8 mouse cellular contexts compared by ENCODE assay signal in the genomic region with DNA sequence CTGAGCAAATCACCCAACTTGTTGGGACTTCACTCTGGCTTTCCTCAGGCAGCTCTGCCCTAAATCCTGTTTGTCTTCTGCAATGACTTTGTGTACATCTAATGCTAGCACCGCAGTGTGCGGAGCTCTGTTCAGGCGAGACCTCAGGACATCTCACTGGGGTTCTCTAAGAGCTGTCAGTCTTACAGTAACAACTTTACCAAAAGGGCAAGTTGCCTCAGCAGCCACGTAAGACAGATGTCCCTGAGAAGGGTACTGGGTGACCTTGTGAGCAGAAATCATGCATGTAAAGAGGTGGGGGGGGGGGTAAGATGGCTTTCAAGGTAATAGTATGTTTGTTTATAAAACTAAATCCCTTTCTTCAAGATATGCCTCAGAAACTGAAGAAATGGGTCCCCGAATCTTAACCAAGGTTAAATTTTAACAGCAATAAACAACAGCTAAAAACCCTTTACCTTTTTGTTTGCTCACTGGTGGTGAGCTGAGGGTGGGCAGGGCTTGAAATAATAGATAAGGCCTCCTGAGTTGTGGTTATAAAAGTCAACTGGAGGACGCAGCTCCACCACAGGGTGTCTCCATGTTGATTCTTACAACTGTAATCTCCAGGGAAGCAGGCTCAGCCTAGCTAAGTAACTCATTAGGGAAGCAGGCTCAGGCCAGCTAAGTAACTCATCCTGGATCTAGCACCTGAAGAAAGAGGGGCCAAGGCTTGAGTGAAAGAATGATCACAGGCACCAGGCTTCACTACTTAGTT. TPM values are rescaled to one million over a fixed set of nuclear protein-coding genes. Genes with fewer than 3 reads are reported as not detected.
DNase-seq lines count a peak whose midpoint lies in the region; ATAC-seq and TF ChIP-seq lines count a peak whose summit lies in the region.

No protein-coding gene starts in this region.

- peaks cover 44% of the 10 kb centered on the region for H3K4me1 ChIP-seq in heart, embryonic 12.5 days (replicated peaks)
- H3K4me1 ChIP-seq in lung, postnatal 0 days (ENCODE audit: insufficient read depth, low read depth, low read length): peaks cover 10% of the 10 kb centered on the region; the same call in 1 of the 2 replicates
- H3K4me1 ChIP-seq in hindbrain, embryonic 15.5 days (replicated peaks): peaks cover 14% of the 10 kb centered on the region
- peaks cover 22% of the 10 kb centered on the region for H3K4me1 ChIP-seq in small intestine, adult 2 months (ENCODE audit: control insufficient read depth, insufficient read depth, insufficient read length, low read length)

- TF ChIP-seq EP300 in lung, postnatal 0 days (IDR thresholded peaks at IDR 0.05): no peak

- peak overlapping the region; percentile 31 for H3K27ac ChIP-seq in heart, embryonic 12.5 days (ENCODE audit: poor library complexity, severe bottlenecking)
- no peak overlapping the region for H3K27ac ChIP-seq in lung, postnatal 0 days (ENCODE audit: low read length)
- H3K27ac ChIP-seq in hindbrain, embryonic 15.5 days (replicated peaks): peak overlapping the region; percentile 56
- peak overlapping the region; percentile 65 for H3K27ac ChIP-seq in small intestine, adult 2 months (ENCODE audit: insufficient read depth, low read depth, low read length)

- H3K9ac ChIP-seq in heart, embryonic 12.5 days: no peak overlapping the region
- H3K9ac ChIP-seq in lung, postnatal 0 days (replicated peaks; ENCODE audit: low read depth): no peak overlapping the region
- H3K9ac ChIP-seq in hindbrain, embryonic 15.5 days: no peak overlapping the region

- no peak for ATAC-seq in heart, embryonic 12.5 days (ENCODE audit: insufficient number of reproducible peaks, low FRiP score)
- ATAC-seq in lung, postnatal 0 days: peak; percentile 47
- ATAC-seq in hindbrain, embryonic 15.5 days (ENCODE audit: low FRiP score, low read depth): no peak

- no peak overlapping the region for H3K4me3 ChIP-seq in heart, embryonic 12.5 days
- no peak overlapping the region for H3K4me3 ChIP-seq in lung, postnatal 0 days (ENCODE audit: low read depth, low read length)
- H3K4me3 ChIP-seq in hindbrain, embryonic 15.5 days: no peak overlapping the region
- no peak overlapping the region for H3K4me3 ChIP-seq in small intestine, adult 2 months (ENCODE audit: low read depth, low read length)

- peaks cover 12% of the 10 kb centered on the region for H3K36me3 ChIP-seq in heart, embryonic 12.5 days
- no peaks in the 10 kb centered on the region; the same call in 1 of the 2 replicates for H3K36me3 ChIP-seq in lung, postnatal 0 days (ENCODE audit: insufficient read depth, low read length)
- H3K36me3 ChIP-seq in hindbrain, embryonic 15.5 days: no peaks in the 10 kb centered on the region
- H3K36me3 ChIP-seq in small intestine, adult 2 months (ENCODE audit: control insufficient read depth, insufficient read depth, low read length): peaks cover 13% of the 10 kb centered on the region; the same call in 1 of the 2 replicates

- intact Hi-C loops in heart, postnatal 10 days (cut with DNase I): no loop called here

- 64% methylated on average over 6 of the region's 6 CpGs for WGBS in heart, embryonic 12.5 days
- 56% methylated on average over 6 of the region's 6 CpGs for WGBS in lung, postnatal 0 days
- 56% methylated on average over 6 of the region's 6 CpGs for WGBS in hindbrain, embryonic 15.5 days
- whole genome bisulfite sequencing in small intestine, adult 2 months: 26% methylated on average over 6 of the region's 6 CpGs

- peak; percentile 17; the same call in 1 of the 2 replicates for TF ChIP-seq CTCF in lung, postnatal 0 days (IDR thresholded peaks at IDR 0.05)
- no peak for TF ChIP-seq CTCF in small intestine, adult 2 months (IDR thresholded peaks at IDR 0.05; ENCODE audit: extremely low read depth, insufficient read length, insufficient replicate concordance, low read depth, low read length)

- no peak overlapping the region for H3K4me2 ChIP-seq in heart, embryonic 12.5 days
- no peak overlapping the region for H3K4me2 ChIP-seq in lung, postnatal 0 days (replicated peaks; ENCODE audit: low read depth, low read length)
- H3K4me2 ChIP-seq in hindbrain, embryonic 15.5 days: no peak overlapping the region

- no peak for TF ChIP-seq POLR2A in small intestine, adult 2 months (IDR thresholded peaks at IDR 0.05; ENCODE audit: low read depth, low read length)

- no peaks in the 10 kb centered on the region for H3K27me3 ChIP-seq in heart, embryonic 12.5 days (replicated peaks)
- H3K27me3 ChIP-seq in lung, postnatal 0 days (replicated peaks; ENCODE audit: insufficient read depth, low read length): no peaks in the 10 kb centered on the region
- no peaks in the 10 kb centered on the region for H3K27me3 ChIP-seq in hindbrain, embryonic 15.5 days
- H3K27me3 ChIP-seq in small intestine, adult 2 months (ENCODE audit: control insufficient read depth, insufficient read depth, low read length): no peaks in the 10 kb centered on the region

- H3K9me3 ChIP-seq in heart, embryonic 12.5 days (replicated peaks): no peaks in the 10 kb centered on the region
- no peaks in the 10 kb centered on the region for H3K9me3 ChIP-seq in lung, postnatal 0 days (ENCODE audit: low read length)
- H3K9me3 ChIP-seq in hindbrain, embryonic 15.5 days: no peaks in the 10 kb centered on the region

- no peak for DNase-seq in heart, postnatal 10 days
- DNase-seq in lung, postnatal 0 days (ENCODE audit: low spot score): no peak
- no peak for DNase-seq in lung, postnatal 14 days
- DNase-seq in right cerebral cortex, adult 18-20 months: no peak
- no peak for DNase-seq in retina, embryonic 14.5 days (ENCODE audit: low spot score)

RNA-seq across cellular contexts. Expression of a gene that starts 38.4 kb away (rescaled TPM):
- 28.7 and 31.5 TPM in 2 replicates for polyA plus RNA-seq in heart, embryonic 12.5 days (2016; fragmentation: Nextera tagmentation; extraction: Ambion mirVana)
- 10 to 100 TPM; 32.7 to 33.8 TPM for total RNA-seq in heart, postnatal 10 days (2021)
- polyA plus RNA-seq in lung, postnatal 0 days (2015; fragmentation: Nextera tagmentation; extraction: Ambion mirVana): 23.0 and 25.1 TPM in 2 replicates
- 57.6 and 62.9 TPM in 2 replicates for polyA plus RNA-seq in hindbrain, embryonic 15.5 days (2015; fragmentation: Nextera tagmentation; extraction: Ambion mirVana)
- 27.3 and 54.1 TPM in 2 replicates for polyA plus RNA-seq in small intestine, adult 2 months (2012; rRNA removed)
